Comparison of ENCODE assay signal across 9 mouse cellular contexts in genomic region chr6:127529451-127529850, GRCm38 (mm10). TPM values are rescaled to one million over a fixed set of nuclear protein-coding genes. Genes with fewer than 3 reads are reported as not detected.
DNase-seq lines count a peak whose midpoint lies in the region; ATAC-seq and TF ChIP-seq lines count a peak whose summit lies in the region.
"Had no signal": no experiment of that assay in that cellular context is flagged by ENCODE, and none has a peak within 500 bp of the region (broad histone marks: within the 10 kb centered on the region; RNA-seq: fewer than 3 reads in every experiment).

No protein-coding gene starts in this region.

- H3K9me3 ChIP-seq in kidney, embryonic 16.5 days (ENCODE audit: low read length), result no peaks in the 10 kb centered on the region
- no peaks in the 10 kb centered on the region for H3K9me3 ChIP-seq in intestine, postnatal 0 days (ENCODE audit: control insufficient read depth)
- H3K9me3 ChIP-seq in lung, embryonic 15.5 days, result no peaks in the 10 kb centered on the region
- H3K9me3 ChIP-seq: G1E had no signal

- peak; percentile 57 for DNase-seq in kidney, adult 18-20 months
- DNase-seq in adrenal gland, postnatal 4 days (ENCODE audit: low spot score in 2 of 2), result peak; percentile 72 to 89
- peak; percentile 73 for DNase-seq in gastrocnemius, postnatal 10 days
- peak; percentile 74 to 81 for DNase-seq in spleen, postnatal 4 days (ENCODE audit: low spot score in 2 of 2)
- no peak for DNase-seq in natural killer cell, adult 2 months (ENCODE audit: low spot score in 2 of 2)

- H3K36me3 ChIP-seq in kidney, embryonic 16.5 days (ENCODE audit: insufficient read depth, low read length), result no peaks in the 10 kb centered on the region
- no peaks in the 10 kb centered on the region for H3K36me3 ChIP-seq in intestine, postnatal 0 days (ENCODE audit: control insufficient read depth, insufficient read depth)
- no peaks in the 10 kb centered on the region for H3K36me3 ChIP-seq in lung, embryonic 15.5 days
- H3K36me3 ChIP-seq: G1E had no signal

- no peak for TF ChIP-seq CTCF in intestine, postnatal 0 days (IDR thresholded peaks at IDR 0.05; ENCODE audit: low read depth)

- no peak overlapping the region for H3K9ac ChIP-seq in kidney, embryonic 16.5 days (replicated peaks; ENCODE audit: low read length)
- no peak overlapping the region for H3K9ac ChIP-seq in intestine, postnatal 0 days (ENCODE audit: low read depth, low read length)
- no peak overlapping the region for H3K9ac ChIP-seq in lung, embryonic 15.5 days

- 68% methylated on average over 2 of the region's 2 CpGs for WGBS in kidney, embryonic 16.5 days
- WGBS in intestine, postnatal 0 days, result 30% methylated on average over 2 of the region's 2 CpGs
- WGBS in lung, embryonic 15.5 days, result 33% methylated on average over 2 of the region's 2 CpGs

- H3K27ac ChIP-seq in kidney, embryonic 16.5 days (ENCODE audit: low read length), result no peak overlapping the region
- no peak overlapping the region for H3K27ac ChIP-seq in intestine, postnatal 0 days (ENCODE audit: low read depth, low read length)
- H3K27ac ChIP-seq in lung, embryonic 15.5 days, result peak overlapping the region; percentile 83

- H3K4me2 ChIP-seq in kidney, embryonic 16.5 days (replicated peaks; ENCODE audit: low read depth, low read length), result no peak overlapping the region
- no peak overlapping the region for H3K4me2 ChIP-seq in intestine, postnatal 0 days (replicated peaks; ENCODE audit: low read depth)
- no peak overlapping the region for H3K4me2 ChIP-seq in lung, embryonic 15.5 days

- no peak overlapping the region for H3K4me3 ChIP-seq in kidney, embryonic 16.5 days (ENCODE audit: low read length)
- H3K4me3 ChIP-seq in intestine, postnatal 0 days (ENCODE audit: low read depth, low read length), result no peak overlapping the region
- no peak overlapping the region for H3K4me3 ChIP-seq in lung, embryonic 15.5 days

- ATAC-seq in kidney, embryonic 16.5 days (ENCODE audit: low FRiP score, low TSS enrichment), result no peak
- ATAC-seq in intestine, postnatal 0 days, result peak; percentile 87
- peak; percentile 64 for ATAC-seq in lung, embryonic 15.5 days (ENCODE audit: borderline replicate concordance, extremely low read depth, low FRiP score, low TSS enrichment)

- H3K27me3 ChIP-seq in kidney, embryonic 16.5 days (ENCODE audit: insufficient read depth, low read length), result no peaks in the 10 kb centered on the region
- no peaks in the 10 kb centered on the region for H3K27me3 ChIP-seq in intestine, postnatal 0 days (replicated peaks; ENCODE audit: control insufficient read depth, insufficient read depth, low read length)
- no peaks in the 10 kb centered on the region for H3K27me3 ChIP-seq in lung, embryonic 15.5 days

- H3K4me1 ChIP-seq in kidney, embryonic 16.5 days (ENCODE audit: insufficient read depth, low read length), result peaks cover 3% of the 10 kb centered on the region; the same call in 1 of the 2 replicates
- H3K4me1 ChIP-seq in intestine, postnatal 0 days (replicated peaks; ENCODE audit: control insufficient read depth, insufficient read depth, low read length), result no peaks in the 10 kb centered on the region
- H3K4me1 ChIP-seq in lung, embryonic 15.5 days, result peaks cover 15% of the 10 kb centered on the region

RNA-seq across cellular contexts. Expression of gene Cracr2a, which starts 31.7 kb away (rescaled TPM):
- 1.8 and 2.0 TPM in 2 replicates for polyA plus RNA-seq in kidney, embryonic 16.5 days (2015; fragmentation: Nextera tagmentation; extraction: Ambion mirVana)
- total RNA-seq in adrenal gland, postnatal 4 days (2021), result 1 to 10 TPM; 3.9 to 4.3 TPM
- total RNA-seq in gastrocnemius, postnatal 10 days (2021), result 1 to 10 TPM; 1.5 to 1.7 TPM
- polyA plus RNA-seq in intestine, postnatal 0 days (2015; fragmentation: Nextera tagmentation; extraction: Ambion mirVana), result 1.1 and 1.3 TPM in 2 replicates
- polyA plus RNA-seq in lung, embryonic 15.5 days (2015; fragmentation: Nextera tagmentation; extraction: Ambion mirVana), result 4.5 and 5.0 TPM in 2 replicates
- polyA plus RNA-seq: G1E had no signal

Comparison
In these comparisons a context has a peak if more than half of its experiments do, and no peak if none do; other contexts are left out.
1. DNase-seq: peak in kidney, adult 18-20 months (single experiment), adrenal gland, postnatal 4 days (2 of 2), gastrocnemius, postnatal 10 days (single experiment) and spleen, postnatal 4 days (2 of 2); none in natural killer cell, adult 2 months (0 of 2).